Comparison of ENCODE assay signal across 13 mouse cellular contexts in genomic region chr7:49704635-49705034, GRCm38 (mm10).
"Had no signal": no experiment of that assay in that cellular context is flagged by ENCODE, and none has a peak within 500 bp of the region (broad histone marks: within the 10 kb centered on the region; RNA-seq: fewer than 3 reads in every experiment).

No protein-coding gene starts in this region.

- H3K9ac ChIP-seq: lung, embryonic 14.5 days; midbrain, embryonic 13.5 days; midbrain, embryonic 15.5 days; neural tube, embryonic 12.5 days; stomach, embryonic 15.5 days had no signal

- H3K36me3 ChIP-seq: midbrain, embryonic 13.5 days; midbrain, embryonic 15.5 days; neural tube, embryonic 12.5 days; stomach, embryonic 15.5 days had no signal

- DNase-seq: lung, adult 18-20 months; lung, embryonic 14.5 days; lung, postnatal 10 days; lung, postnatal 4 days; right cerebral cortex, postnatal 14 days; thymus, adult 2 months; thymus, postnatal 36 days had no signal

- ATAC-seq: midbrain, embryonic 13.5 days; midbrain, embryonic 15.5 days had no signal

- H3K27ac ChIP-seq: midbrain, embryonic 13.5 days; midbrain, embryonic 15.5 days; neural tube, embryonic 12.5 days; stomach, embryonic 15.5 days; stomach, postnatal 0 days had no signal

- H3K9me3 ChIP-seq: midbrain, embryonic 13.5 days; midbrain, embryonic 15.5 days; neural tube, embryonic 12.5 days; stomach, embryonic 15.5 days had no signal

- H3K27me3 ChIP-seq: stomach, embryonic 15.5 days had no signal

- H3K4me3 ChIP-seq: midbrain, embryonic 13.5 days; midbrain, embryonic 15.5 days; neural tube, embryonic 12.5 days; stomach, embryonic 15.5 days had no signal

- H3K4me2 ChIP-seq: lung, embryonic 14.5 days; midbrain, embryonic 11.5 days; midbrain, embryonic 13.5 days; midbrain, embryonic 15.5 days; neural tube, embryonic 12.5 days; stomach, embryonic 15.5 days had no signal

- H3K4me1 ChIP-seq: stomach, embryonic 15.5 days had no signal
